32 mouse cellular contexts compared by ENCODE assay signal in the genomic region with DNA sequence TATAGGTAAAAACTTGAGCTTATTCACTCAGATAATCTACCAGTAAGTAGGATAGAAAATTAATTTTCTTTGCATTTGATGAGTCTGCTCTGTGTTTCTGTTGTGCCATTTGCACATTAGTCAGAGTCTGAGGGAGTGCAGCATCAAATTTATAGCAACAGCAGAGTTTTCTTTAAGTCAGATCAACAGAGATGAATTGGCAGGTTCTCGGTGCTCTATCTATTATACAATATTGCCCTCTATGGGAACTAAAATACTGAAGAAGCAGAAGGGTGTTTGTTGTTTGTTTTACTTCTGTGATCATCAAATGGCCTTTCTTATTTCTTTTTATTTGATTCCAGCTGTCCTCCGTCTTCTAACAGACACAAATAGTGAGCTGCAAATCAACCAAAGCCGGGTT. TPM values are rescaled to one million over a fixed set of nuclear protein-coding genes. Genes with fewer than 3 reads are reported as not detected.
DNase-seq lines count a peak whose midpoint lies in the region; ATAC-seq and TF ChIP-seq lines count a peak whose summit lies in the region.
"Had no signal": no experiment of that assay in that cellular context is flagged by ENCODE, and none has a peak within 500 bp of the region (broad histone marks: within the 10 kb centered on the region; RNA-seq: fewer than 3 reads in every experiment).

No protein-coding gene starts in this region.

- ATAC-seq in hindbrain, postnatal 0 days, result no peak
- no peak for ATAC-seq in hindbrain, embryonic 12.5 days (ENCODE audit: low FRiP score)
- no peak for ATAC-seq in midbrain, embryonic 14.5 days (ENCODE audit: low FRiP score, low TSS enrichment)
- no peak for ATAC-seq in midbrain, embryonic 16.5 days
- ATAC-seq in stomach, postnatal 0 days (ENCODE audit: low FRiP score, low TSS enrichment), result no peak
- ATAC-seq: activated CD4-positive, CD25-positive, alpha-beta regulatory T cell, adult 4 months; inflammation-experienced regulatory T-cells, adult 6 months; liver, embryonic 12.5 days; lung, postnatal 0 days had no signal

- H3K9ac ChIP-seq in hindbrain, postnatal 0 days (replicated peaks; ENCODE audit: low read length), result no peak overlapping the region
- no peak overlapping the region for H3K9ac ChIP-seq in hindbrain, embryonic 12.5 days
- no peak overlapping the region for H3K9ac ChIP-seq in midbrain, embryonic 14.5 days (replicated peaks; ENCODE audit: low read length)
- H3K9ac ChIP-seq in midbrain, embryonic 16.5 days (ENCODE audit: low read depth, low read length), result no peak overlapping the region
- no peak overlapping the region for H3K9ac ChIP-seq in stomach, postnatal 0 days (ENCODE audit: low read length)
- H3K9ac ChIP-seq: embryonic facial prominence, embryonic 13.5 days; heart, embryonic 12.5 days; hindbrain, embryonic 14.5 days; liver, embryonic 12.5 days had no signal

- no peaks in the 10 kb centered on the region for H3K27me3 ChIP-seq in hindbrain, postnatal 0 days (ENCODE audit: insufficient read depth, low read length)
- no peaks in the 10 kb centered on the region for H3K27me3 ChIP-seq in hindbrain, embryonic 12.5 days
- no peaks in the 10 kb centered on the region for H3K27me3 ChIP-seq in midbrain, embryonic 14.5 days (ENCODE audit: control insufficient read depth, insufficient read depth, low read length)
- no peaks in the 10 kb centered on the region for H3K27me3 ChIP-seq in midbrain, embryonic 16.5 days (ENCODE audit: control insufficient read depth, insufficient read depth, low read depth, low read length)
- no peaks in the 10 kb centered on the region for H3K27me3 ChIP-seq in stomach, postnatal 0 days (ENCODE audit: control insufficient read depth, insufficient read depth, low read length)
- H3K27me3 ChIP-seq in heart, embryonic 10.5 days (ENCODE audit: insufficient read depth, poor library complexity, severe bottlenecking), result no peaks in the 10 kb centered on the region
- H3K27me3 ChIP-seq: embryonic facial prominence, embryonic 13.5 days; heart, embryonic 12.5 days; liver, embryonic 12.5 days had no signal

- no peaks in the 10 kb centered on the region for H3K4me1 ChIP-seq in hindbrain, postnatal 0 days (ENCODE audit: insufficient read depth, low read length)
- no peaks in the 10 kb centered on the region for H3K4me1 ChIP-seq in hindbrain, embryonic 12.5 days
- H3K4me1 ChIP-seq in midbrain, embryonic 14.5 days (ENCODE audit: control insufficient read depth, insufficient read depth, low read length), result no peaks in the 10 kb centered on the region
- no peaks in the 10 kb centered on the region for H3K4me1 ChIP-seq in midbrain, embryonic 16.5 days (ENCODE audit: control insufficient read depth, insufficient read depth, low read length)
- H3K4me1 ChIP-seq in stomach, postnatal 0 days (replicated peaks; ENCODE audit: control insufficient read depth, insufficient read depth), result no peaks in the 10 kb centered on the region
- H3K4me1 ChIP-seq in heart, embryonic 10.5 days, result no peaks in the 10 kb centered on the region
- H3K4me1 ChIP-seq: embryonic facial prominence, embryonic 13.5 days; forebrain, embryonic 10.5 days; heart, embryonic 12.5 days; liver, embryonic 12.5 days had no signal

- peak; percentile 27 for DNase-seq in hindbrain, postnatal 0 days (ENCODE audit: low spot score)
- DNase-seq in midbrain, embryonic 14.5 days, result peak; percentile 44
- peak; percentile 28 for DNase-seq in brain, adult 2 months (ENCODE audit: low read depth, low spot score)
- no peak for DNase-seq in stomach, postnatal 0 days (ENCODE audit: low spot score)
- DNase-seq in heart, embryonic 10.5 days (ENCODE audit: low spot score), result no peak
- DNase-seq: adrenal gland, adult 8-10 months; B cell, adult 2 months; cerebellum, adult 11 months; cerebellum, adult 9-10 months; cerebellum, postnatal 36 days; gastrocnemius, postnatal 25 days; heart, adult 18-20 months; heart, postnatal 4 days; kidney, adult 8-10 months; kidney, postnatal 10 days; layer of hippocampus, adult 9-11 months; lung, adult 18-20 months; lung, postnatal 4 days; right cerebral cortex, postnatal 14 days had no signal

- 71% methylated on average over 3 of the region's 3 CpGs for WGBS in hindbrain, postnatal 0 days
- 83% methylated on average over 3 of the region's 3 CpGs for WGBS in hindbrain, embryonic 12.5 days
- WGBS in midbrain, embryonic 14.5 days, result 87% methylated on average over 3 of the region's 3 CpGs
- 73% methylated on average over 3 of the region's 3 CpGs for WGBS in midbrain, embryonic 16.5 days
- 53% methylated on average over 3 of the region's 3 CpGs for WGBS in stomach, postnatal 0 days
- WGBS in heart, embryonic 10.5 days, result 85% methylated on average over 3 of the region's 3 CpGs

- TF ChIP-seq EP300 in stomach, postnatal 0 days (optimal IDR thresholded peaks at IDR 0.05), result no peak

- TF ChIP-seq CTCF in hindbrain, postnatal 0 days (IDR thresholded peaks at IDR 0.05; ENCODE audit: low read depth), result peak; percentile 34
- peak; percentile 13; the same call in 1 of the 2 replicates for TF ChIP-seq CTCF in stomach, postnatal 0 days (IDR thresholded peaks at IDR 0.05; ENCODE audit: low read depth)

- H3K9me3 ChIP-seq in hindbrain, postnatal 0 days (ENCODE audit: low read length), result no peaks in the 10 kb centered on the region
- no peaks in the 10 kb centered on the region for H3K9me3 ChIP-seq in hindbrain, embryonic 12.5 days (replicated peaks)
- no peaks in the 10 kb centered on the region for H3K9me3 ChIP-seq in midbrain, embryonic 14.5 days (ENCODE audit: control insufficient read depth, low read length)
- H3K9me3 ChIP-seq in midbrain, embryonic 16.5 days (replicated peaks; ENCODE audit: control insufficient read depth, low read length, poor library complexity, severe bottlenecking), result no peaks in the 10 kb centered on the region
- H3K9me3 ChIP-seq in stomach, postnatal 0 days (ENCODE audit: control insufficient read depth, low read length), result no peaks in the 10 kb centered on the region
- no peaks in the 10 kb centered on the region for H3K9me3 ChIP-seq in heart, embryonic 10.5 days
- H3K9me3 ChIP-seq: embryonic facial prominence, embryonic 13.5 days; forebrain, embryonic 10.5 days; heart, embryonic 12.5 days; liver, embryonic 12.5 days had no signal

- H3K36me3 ChIP-seq in hindbrain, postnatal 0 days (ENCODE audit: insufficient read depth, low read length), result no peaks in the 10 kb centered on the region
- H3K36me3 ChIP-seq in hindbrain, embryonic 12.5 days, result no peaks in the 10 kb centered on the region
- no peaks in the 10 kb centered on the region for H3K36me3 ChIP-seq in midbrain, embryonic 14.5 days (ENCODE audit: control insufficient read depth, insufficient read depth, low read length)
- no peaks in the 10 kb centered on the region for H3K36me3 ChIP-seq in midbrain, embryonic 16.5 days (ENCODE audit: control insufficient read depth, insufficient read depth, low read length)
- H3K36me3 ChIP-seq in stomach, postnatal 0 days (ENCODE audit: control insufficient read depth, insufficient read depth, low read length), result no peaks in the 10 kb centered on the region
- H3K36me3 ChIP-seq in heart, embryonic 10.5 days, result no peaks in the 10 kb centered on the region
- H3K36me3 ChIP-seq: embryonic facial prominence, embryonic 13.5 days; forebrain, embryonic 10.5 days; heart, embryonic 12.5 days; liver, embryonic 12.5 days had no signal

- no peak overlapping the region for H3K4me3 ChIP-seq in hindbrain, postnatal 0 days (ENCODE audit: low read length)
- H3K4me3 ChIP-seq in hindbrain, embryonic 12.5 days, result no peak overlapping the region
- no peak overlapping the region for H3K4me3 ChIP-seq in midbrain, embryonic 14.5 days (replicated peaks; ENCODE audit: low read depth, low read length)
- no peak overlapping the region for H3K4me3 ChIP-seq in midbrain, embryonic 16.5 days (ENCODE audit: low read depth, low read length)
- no peak overlapping the region for H3K4me3 ChIP-seq in stomach, postnatal 0 days (ENCODE audit: low read depth, low read length)
- no peak overlapping the region for H3K4me3 ChIP-seq in heart, embryonic 10.5 days
- H3K4me3 ChIP-seq: embryonic facial prominence, embryonic 13.5 days; forebrain, embryonic 10.5 days; heart, embryonic 12.5 days; liver, embryonic 12.5 days had no signal

- no peak overlapping the region for H3K27ac ChIP-seq in hindbrain, postnatal 0 days
- H3K27ac ChIP-seq in hindbrain, embryonic 12.5 days, result no peak overlapping the region
- H3K27ac ChIP-seq in midbrain, embryonic 14.5 days (replicated peaks; ENCODE audit: low read depth, low read length), result no peak overlapping the region
- H3K27ac ChIP-seq in midbrain, embryonic 16.5 days (ENCODE audit: low read length), result no peak overlapping the region
- H3K27ac ChIP-seq in stomach, postnatal 0 days (replicated peaks), result no peak overlapping the region
- H3K27ac ChIP-seq in heart, embryonic 10.5 days, result no peak overlapping the region
- H3K27ac ChIP-seq: embryonic facial prominence, embryonic 13.5 days; forebrain, embryonic 10.5 days; hindbrain, embryonic 14.5 days; liver, embryonic 12.5 days had no signal

- H3K4me2 ChIP-seq in hindbrain, postnatal 0 days (ENCODE audit: low read depth, low read length), result no peak overlapping the region
- no peak overlapping the region for H3K4me2 ChIP-seq in hindbrain, embryonic 12.5 days (replicated peaks)
- no peak overlapping the region for H3K4me2 ChIP-seq in midbrain, embryonic 14.5 days (ENCODE audit: low read length)
- H3K4me2 ChIP-seq in midbrain, embryonic 16.5 days (ENCODE audit: low read length), result no peak overlapping the region
- no peak overlapping the region for H3K4me2 ChIP-seq in stomach, postnatal 0 days (replicated peaks; ENCODE audit: low read depth)
- H3K4me2 ChIP-seq: embryonic facial prominence, embryonic 13.5 days; heart, embryonic 12.5 days; hindbrain, embryonic 14.5 days; liver, embryonic 12.5 days had no signal

RNA-seq across cellular contexts. Expression of a gene that starts 6.4 kb away (rescaled TPM):
- 11.8 and 16.4 TPM in 2 replicates for total RNA-seq in hindbrain, postnatal 0 days (2014; rRNA removed)
- 2.5 and 4.7 TPM in 2 replicates for polyA plus RNA-seq in hindbrain, postnatal 0 days (2015; fragmentation: Nextera tagmentation; extraction: Ambion mirVana)
- polyA plus RNA-seq in hindbrain, embryonic 12.5 days (2016; fragmentation: Nextera tagmentation; extraction: Ambion mirVana), result 1.1 and 1.9 TPM in 2 replicates
- 6.7 and 6.8 TPM in 2 replicates for polyA plus RNA-seq in midbrain, embryonic 14.5 days (2014; fragmentation: Nextera tagmentation; extraction: Ambion mirVana)
- 8.1 and 8.4 TPM in 2 replicates for polyA plus RNA-seq in midbrain, embryonic 16.5 days (2015; fragmentation: Nextera tagmentation; extraction: Ambion mirVana)
- polyA plus RNA-seq in stomach, postnatal 0 days (2015; fragmentation: Nextera tagmentation; extraction: Ambion mirVana), result 0.16 and 0.21 TPM in 2 replicates
- 0.67 and 0.89 TPM in 2 replicates for polyA plus RNA-seq in heart, embryonic 10.5 days (2016; fragmentation: Nextera tagmentation; extraction: Ambion mirVana)
- total RNA-seq: adrenal gland, adult 8-10 months; heart, adult 18-20 months; megakaryocyte-erythroid progenitor cell, adult 5-6 weeks; monocyte, adult 5-6 weeks had no signal
- polyA plus RNA-seq: activated CD4-positive, CD25-positive, alpha-beta regulatory T cell, adult 4 months; inflammation-experienced regulatory T-cells, adult 6 months; liver, embryonic 12.5 days; small intestine, adult 2 months had no signal

Comparison
In these comparisons a context has a peak if more than half of its experiments do, and no peak if none do; other contexts are left out.
1. DNase-seq: peak in hindbrain, postnatal 0 days (single experiment), midbrain, embryonic 14.5 days (single experiment) and brain, adult 2 months (single experiment); none in stomach, postnatal 0 days (single experiment) and heart, embryonic 10.5 days (single experiment).